Comparison of ENCODE assay signal across 15 mouse cellular contexts in the genomic region with DNA sequence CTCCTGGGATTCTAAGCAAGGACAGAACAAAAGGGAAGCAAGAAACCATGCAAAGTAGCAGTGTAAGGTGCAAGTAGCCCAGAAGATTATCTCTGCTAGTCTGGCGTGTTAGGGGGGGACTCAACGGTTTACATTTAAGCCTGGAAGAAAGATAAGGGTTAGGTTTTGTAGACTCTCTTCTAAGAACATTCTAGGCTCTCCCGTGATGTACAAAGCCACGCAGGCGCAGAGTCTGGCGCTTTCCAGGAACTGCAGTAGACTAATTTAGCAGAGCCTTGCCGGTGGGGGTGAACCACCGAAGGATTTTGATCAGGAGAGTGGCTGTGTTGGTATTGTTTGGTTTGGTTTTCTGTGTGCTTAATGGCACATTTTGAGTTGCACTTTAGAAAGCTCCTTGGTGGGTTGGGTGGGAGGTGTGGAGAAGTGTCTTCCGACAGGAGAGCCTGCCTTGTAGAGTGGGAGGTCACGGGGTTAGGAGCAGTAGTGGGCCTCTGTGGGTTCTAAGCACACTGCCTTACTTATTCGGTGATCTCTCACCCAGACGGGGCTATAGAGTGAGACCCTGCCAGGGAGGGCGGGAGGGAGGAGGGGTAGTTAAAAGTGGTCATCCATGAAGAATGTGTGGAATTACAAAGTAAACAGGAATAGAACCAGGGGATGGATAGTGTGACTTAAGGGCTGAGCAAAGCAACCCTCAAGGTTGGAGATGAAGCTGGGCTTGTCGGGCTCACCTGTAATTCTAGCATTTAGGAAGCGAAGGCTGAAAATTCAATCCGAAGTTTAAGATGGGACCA. TPM values are rescaled to one million over a fixed set of nuclear protein-coding genes. Genes with fewer than 3 reads are reported as not detected.
DNase-seq lines count a peak whose midpoint lies in the region; ATAC-seq and TF ChIP-seq lines count a peak whose summit lies in the region.
"Had no signal": no experiment of that assay in that cellular context is flagged by ENCODE, and none has a peak within 500 bp of the region (broad histone marks: within the 10 kb centered on the region; RNA-seq: fewer than 3 reads in every experiment).

No protein-coding gene starts in this region.

- peak overlapping the region; percentile 2; the same call in 1 of the 2 replicates for H3K9ac ChIP-seq in heart, embryonic 12.5 days
- no peak overlapping the region for H3K9ac ChIP-seq in heart, embryonic 11.5 days (ENCODE audit: low read depth, low read length)
- no peak overlapping the region for H3K9ac ChIP-seq in lung, embryonic 15.5 days
- no peak overlapping the region for H3K9ac ChIP-seq in liver, embryonic 16.5 days (ENCODE audit: low read depth, low read length)
- no peak overlapping the region; the same call in 1 of the 2 replicates for H3K9ac ChIP-seq in hindbrain, embryonic 16.5 days (ENCODE audit: low read depth, low read length)
- no peak overlapping the region for H3K9ac ChIP-seq in intestine, postnatal 0 days (ENCODE audit: low read depth, low read length)
- H3K9ac ChIP-seq: hindbrain, embryonic 14.5 days had no signal

- no peak overlapping the region for H3K4me2 ChIP-seq in heart, embryonic 12.5 days
- no peak overlapping the region for H3K4me2 ChIP-seq in heart, embryonic 11.5 days
- no peak overlapping the region for H3K4me2 ChIP-seq in lung, embryonic 15.5 days
- H3K4me2 ChIP-seq in liver, embryonic 16.5 days (ENCODE audit: low read depth, low read length), result no peak overlapping the region
- no peak overlapping the region for H3K4me2 ChIP-seq in hindbrain, embryonic 16.5 days (ENCODE audit: low read length)
- no peak overlapping the region for H3K4me2 ChIP-seq in intestine, postnatal 0 days (replicated peaks; ENCODE audit: low read depth)
- H3K4me2 ChIP-seq: hindbrain, embryonic 14.5 days had no signal

- H3K4me3 ChIP-seq in heart, embryonic 12.5 days, result no peak overlapping the region
- no peak overlapping the region for H3K4me3 ChIP-seq in heart, embryonic 11.5 days (ENCODE audit: low read depth, low read length)
- no peak overlapping the region for H3K4me3 ChIP-seq in lung, embryonic 15.5 days
- H3K4me3 ChIP-seq in liver, embryonic 16.5 days (ENCODE audit: low read depth, low read length), result no peak overlapping the region
- no peak overlapping the region for H3K4me3 ChIP-seq in hindbrain, embryonic 16.5 days (ENCODE audit: low read length)
- no peak overlapping the region for H3K4me3 ChIP-seq in intestine, postnatal 0 days (ENCODE audit: low read depth, low read length)
- H3K4me3 ChIP-seq: myocyte had no signal

- peaks cover 51% of the 10 kb centered on the region for H3K36me3 ChIP-seq in heart, embryonic 12.5 days
- H3K36me3 ChIP-seq in heart, embryonic 11.5 days (ENCODE audit: control insufficient read depth, insufficient read depth, low read length), result peaks cover 14% of the 10 kb centered on the region
- peaks cover 32% of the 10 kb centered on the region for H3K36me3 ChIP-seq in lung, embryonic 15.5 days
- H3K36me3 ChIP-seq in liver, embryonic 16.5 days (ENCODE audit: control insufficient read depth, insufficient read depth), result no peaks in the 10 kb centered on the region; the same call in none of the 2 replicates
- peaks cover 29% of the 10 kb centered on the region for H3K36me3 ChIP-seq in hindbrain, embryonic 16.5 days (ENCODE audit: control insufficient read depth, insufficient read depth, low read length)
- H3K36me3 ChIP-seq in intestine, postnatal 0 days (ENCODE audit: control insufficient read depth, insufficient read depth), result peaks cover 44% of the 10 kb centered on the region

- H3K27me3 ChIP-seq in heart, embryonic 12.5 days (replicated peaks), result no peaks in the 10 kb centered on the region; the same call in 1 of the 2 replicates
- H3K27me3 ChIP-seq in heart, embryonic 11.5 days (ENCODE audit: control insufficient read depth, insufficient read depth, low read length), result peaks cover 2% of the 10 kb centered on the region
- H3K27me3 ChIP-seq in lung, embryonic 15.5 days, result no peaks in the 10 kb centered on the region
- H3K27me3 ChIP-seq in liver, embryonic 16.5 days (ENCODE audit: control insufficient read depth, insufficient read depth, low read depth, low read length), result no peaks in the 10 kb centered on the region
- no peaks in the 10 kb centered on the region for H3K27me3 ChIP-seq in hindbrain, embryonic 16.5 days (replicated peaks; ENCODE audit: control insufficient read depth, insufficient read depth, low read length)
- H3K27me3 ChIP-seq in intestine, postnatal 0 days (replicated peaks; ENCODE audit: control insufficient read depth, insufficient read depth, low read length), result no peaks in the 10 kb centered on the region

- no peak for DNase-seq in lung, adult 18-20 months
- peak; percentile 35 for DNase-seq in c-Kit-positive CD71-positive TER-119-positive erythroid progenitor cells, embryonic 14.5 days (ENCODE audit: low spot score)
- DNase-seq: adrenal gland, postnatal 25 days; cerebellum, adult 2 months; gastrocnemius, postnatal 14 days had no signal

- peak overlapping the region; percentile 45; the same call in 1 of the 2 replicates for H3K27ac ChIP-seq in heart, embryonic 12.5 days (ENCODE audit: poor library complexity, severe bottlenecking)
- no peak overlapping the region for H3K27ac ChIP-seq in heart, embryonic 11.5 days (ENCODE audit: low read depth, low read length)
- H3K27ac ChIP-seq in lung, embryonic 15.5 days, result peak overlapping the region; percentile 68
- no peak overlapping the region for H3K27ac ChIP-seq in liver, embryonic 16.5 days (ENCODE audit: low read length)
- H3K27ac ChIP-seq in hindbrain, embryonic 16.5 days (ENCODE audit: low read depth, low read length), result no peak overlapping the region
- no peak overlapping the region for H3K27ac ChIP-seq in intestine, postnatal 0 days (ENCODE audit: low read depth, low read length)
- H3K27ac ChIP-seq: hindbrain, embryonic 14.5 days had no signal

- ATAC-seq in heart, embryonic 12.5 days (ENCODE audit: insufficient number of reproducible peaks, low FRiP score), result no peak
- ATAC-seq in heart, embryonic 11.5 days (replicated peaks; ENCODE audit: insufficient number of reproducible peaks, low FRiP score, low TSS enrichment), result no peak
- ATAC-seq in lung, embryonic 15.5 days (ENCODE audit: borderline replicate concordance, extremely low read depth, low FRiP score, low TSS enrichment), result no peak
- peak; percentile 39; the same call in 1 of the 2 replicates for ATAC-seq in liver, embryonic 16.5 days (ENCODE audit: low read depth)
- no peak for ATAC-seq in hindbrain, embryonic 16.5 days
- ATAC-seq in intestine, postnatal 0 days, result no peak
- ATAC-seq: CD4-positive, CD25-positive, alpha-beta regulatory T cell, adult 4 months had no signal

- no peaks in the 10 kb centered on the region for H3K9me3 ChIP-seq in heart, embryonic 12.5 days (replicated peaks)
- H3K9me3 ChIP-seq in heart, embryonic 11.5 days (replicated peaks; ENCODE audit: control insufficient read depth, low read length), result no peaks in the 10 kb centered on the region
- H3K9me3 ChIP-seq in lung, embryonic 15.5 days, result no peaks in the 10 kb centered on the region
- no peaks in the 10 kb centered on the region for H3K9me3 ChIP-seq in liver, embryonic 16.5 days (replicated peaks; ENCODE audit: control insufficient read depth, low read length)
- H3K9me3 ChIP-seq in hindbrain, embryonic 16.5 days (ENCODE audit: control insufficient read depth, low read length), result no peaks in the 10 kb centered on the region
- no peaks in the 10 kb centered on the region for H3K9me3 ChIP-seq in intestine, postnatal 0 days (ENCODE audit: control insufficient read depth)

- peaks cover 40% of the 10 kb centered on the region for H3K4me1 ChIP-seq in heart, embryonic 12.5 days (replicated peaks)
- peaks cover 15% of the 10 kb centered on the region for H3K4me1 ChIP-seq in heart, embryonic 11.5 days (ENCODE audit: control insufficient read depth, insufficient read depth, low read length)
- peaks cover 26% of the 10 kb centered on the region for H3K4me1 ChIP-seq in lung, embryonic 15.5 days
- H3K4me1 ChIP-seq in liver, embryonic 16.5 days (ENCODE audit: control insufficient read depth, low read depth, low read length), result no peaks in the 10 kb centered on the region
- H3K4me1 ChIP-seq in hindbrain, embryonic 16.5 days (ENCODE audit: control insufficient read depth, insufficient read depth, low read depth, low read length), result peaks cover 3% of the 10 kb centered on the region
- H3K4me1 ChIP-seq in intestine, postnatal 0 days (replicated peaks; ENCODE audit: control insufficient read depth, insufficient read depth, low read length), result no peaks in the 10 kb centered on the region

- TF ChIP-seq CTCF in intestine, postnatal 0 days (IDR thresholded peaks at IDR 0.05; ENCODE audit: low read depth), result no peak

- 56% methylated on average over 16 of the region's 16 CpGs for WGBS in heart, embryonic 12.5 days
- WGBS in heart, embryonic 11.5 days (ENCODE audit: insufficient replicate concordance), result 64% methylated on average over 16 of the region's 16 CpGs
- WGBS in lung, embryonic 15.5 days, result 49% methylated on average over 16 of the region's 16 CpGs
- whole genome bisulfite sequencing in liver, embryonic 16.5 days (ENCODE audit: insufficient replicate concordance), result 45% methylated on average over 16 of the region's 16 CpGs
- 85% methylated on average over 16 of the region's 16 CpGs for WGBS in hindbrain, embryonic 16.5 days
- WGBS in intestine, postnatal 0 days, result 68% methylated on average over 16 of the region's 16 CpGs

RNA-seq across cellular contexts. Expression of a gene that starts 11.5 kb away (rescaled TPM):
- polyA plus RNA-seq in heart, embryonic 12.5 days (2016; fragmentation: Nextera tagmentation; extraction: Ambion mirVana), result 0.14 TPM in 1 of 2 replicates, not detected in the other
- polyA plus RNA-seq in heart, embryonic 11.5 days (2014; fragmentation: Nextera tagmentation; extraction: Ambion mirVana), result 0.23 TPM in 1 of 2 replicates, not detected in the other
- polyA plus RNA-seq in lung, embryonic 15.5 days (2015; fragmentation: Nextera tagmentation; extraction: Ambion mirVana), result 0.14 and 0.25 TPM in 2 replicates
- not detected in 2 replicates for polyA plus RNA-seq in liver, embryonic 16.5 days (2015; fragmentation: Nextera tagmentation; extraction: Ambion mirVana)
- 1.1 and 1.4 TPM in 2 replicates for polyA plus RNA-seq in hindbrain, embryonic 16.5 days (2015; fragmentation: Nextera tagmentation; extraction: Ambion mirVana)
- polyA plus RNA-seq in intestine, postnatal 0 days (2015; fragmentation: Nextera tagmentation; extraction: Ambion mirVana), result 0.16 TPM in 1 of 2 replicates, not detected in the other
- polyA plus RNA-seq: CD4-positive, CD25-positive, alpha-beta regulatory T cell, adult 4 months; spleen, adult 2 months had no signal

RNA-seq across cellular contexts. Expression of a gene that starts 24.3 kb away (rescaled TPM):
- 10.3 and 11.6 TPM in 2 replicates for polyA plus RNA-seq in heart, embryonic 12.5 days (2016; fragmentation: Nextera tagmentation; extraction: Ambion mirVana)
- 5.0 and 6.1 TPM in 2 replicates for polyA plus RNA-seq in heart, embryonic 11.5 days (2014; fragmentation: Nextera tagmentation; extraction: Ambion mirVana)
- 8.3 and 8.5 TPM in 2 replicates for polyA plus RNA-seq in lung, embryonic 15.5 days (2015; fragmentation: Nextera tagmentation; extraction: Ambion mirVana)
- 0.15 TPM in 2 replicates for polyA plus RNA-seq in liver, embryonic 16.5 days (2015; fragmentation: Nextera tagmentation; extraction: Ambion mirVana)
- polyA plus RNA-seq in hindbrain, embryonic 16.5 days (2015; fragmentation: Nextera tagmentation; extraction: Ambion mirVana), result 8.9 and 9.2 TPM in 2 replicates
- polyA plus RNA-seq in intestine, postnatal 0 days (2015; fragmentation: Nextera tagmentation; extraction: Ambion mirVana), result 4.6 and 4.7 TPM in 2 replicates

RNA-seq across cellular contexts. Expression of a gene that starts 35.7 kb away (rescaled TPM):
- 14.1 and 15.7 TPM in 2 replicates for polyA plus RNA-seq in heart, embryonic 12.5 days (2016; fragmentation: Nextera tagmentation; extraction: Ambion mirVana)
- 6.3 and 7.8 TPM in 2 replicates for polyA plus RNA-seq in heart, embryonic 11.5 days (2014; fragmentation: Nextera tagmentation; extraction: Ambion mirVana)
- polyA plus RNA-seq in lung, embryonic 15.5 days (2015; fragmentation: Nextera tagmentation; extraction: Ambion mirVana), result 13.0 and 14.0 TPM in 2 replicates
- 2.0 and 2.9 TPM in 2 replicates for polyA plus RNA-seq in liver, embryonic 16.5 days (2015; fragmentation: Nextera tagmentation; extraction: Ambion mirVana)
- polyA plus RNA-seq in hindbrain, embryonic 16.5 days (2015; fragmentation: Nextera tagmentation; extraction: Ambion mirVana), result 70.8 and 86.8 TPM in 2 replicates
- 11.9 and 12.1 TPM in 2 replicates for polyA plus RNA-seq in intestine, postnatal 0 days (2015; fragmentation: Nextera tagmentation; extraction: Ambion mirVana)
- polyA plus RNA-seq: CD4-positive, CD25-positive, alpha-beta regulatory T cell, adult 4 months had no signal

RNA-seq across cellular contexts. Expression of a gene that starts 37.0 kb away (rescaled TPM):
- 0.82 and 2.0 TPM in 2 replicates for polyA plus RNA-seq in heart, embryonic 12.5 days (2016; fragmentation: Nextera tagmentation; extraction: Ambion mirVana)
- 1.8 and 3.3 TPM in 2 replicates for polyA plus RNA-seq in heart, embryonic 11.5 days (2014; fragmentation: Nextera tagmentation; extraction: Ambion mirVana)
- 1.8 and 3.1 TPM in 2 replicates for polyA plus RNA-seq in lung, embryonic 15.5 days (2015; fragmentation: Nextera tagmentation; extraction: Ambion mirVana)
- polyA plus RNA-seq in liver, embryonic 16.5 days (2015; fragmentation: Nextera tagmentation; extraction: Ambion mirVana), result 1.6 and 1.7 TPM in 2 replicates
- polyA plus RNA-seq in hindbrain, embryonic 16.5 days (2015; fragmentation: Nextera tagmentation; extraction: Ambion mirVana), result 5.1 and 5.3 TPM in 2 replicates
- polyA plus RNA-seq in intestine, postnatal 0 days (2015; fragmentation: Nextera tagmentation; extraction: Ambion mirVana), result 3.2 and 3.7 TPM in 2 replicates

Comparison
In these comparisons a context has a peak if more than half of its experiments do, and no peak if none do; other contexts are left out.
1. H3K27ac ChIP-seq: peak in heart, embryonic 12.5 days (single experiment) and lung, embryonic 15.5 days (single experiment); none in heart, embryonic 11.5 days (single experiment), liver, embryonic 16.5 days (single experiment), hindbrain, embryonic 16.5 days (single experiment) and intestine, postnatal 0 days (single experiment).